Mouse (Mus musculus) heart, embryonic 13.5 days (tissue): ENCODE results near the gene Ptprg. TPM values are rescaled to one million over a fixed set of nuclear protein-coding genes. Genes with fewer than 3 reads are reported as not detected.
"Not testable (repeated sequence)": the region's sequence is repeated elsewhere in the genome, so short reads cannot be mapped to it uniquely, and the experiment has no call there.

ENCODE experiments used
- ATAC-seq: fragments of 200-750 bp; cut with Nextera tagmentation; 2 replicates; pipeline ENCODE4 v1.8.0; 2017; ENCODE audit warnings: moderate TSS enrichment; ENCODE audit not compliant: insufficient number of reproducible peaks, low FRiP score, low TSS enrichment; ENCODE audit errors: extremely low read depth
- H3K27ac ChIP-seq: fragments of 300-500 bp; sonication (generic); replicated peaks from 2 replicates; pipeline ENCODE4 v1.5.1; 2015; ENCODE audit warnings: moderate library complexity, mild to moderate bottlenecking, inconsistent platforms
- H3K27me3 ChIP-seq: fragments of 300-500 bp; sonication (generic); replicated peaks from 2 replicates; pipeline ENCODE4 v1.6.1; 2015; ENCODE audit warnings: mild to moderate bottlenecking, inconsistent platforms
- H3K36me3 ChIP-seq: fragments of 300-500 bp; sonication (generic); 2 replicates; pipeline ENCODE4 v1.6.1; 2015; ENCODE audit warnings: mild to moderate bottlenecking, inconsistent platforms
- H3K4me1 ChIP-seq: fragments of 300-500 bp; sonication (generic); 2 replicates; pipeline ENCODE4 v1.6.1; 2015; ENCODE audit warnings: inconsistent platforms
- H3K4me2 ChIP-seq: fragments of 300-500 bp; sonication (generic); 2 replicates; pipeline ENCODE4 v1.6.1; 2015; ENCODE audit warnings: inconsistent platforms, mild to moderate bottlenecking, moderate library complexity
- H3K4me3 ChIP-seq: fragments of 300-500 bp; sonication (generic); 2 replicates; pipeline ENCODE4 v1.5.1; 2015; ENCODE audit warnings: moderate library complexity, mild to moderate bottlenecking, inconsistent platforms
- H3K9ac ChIP-seq: fragments of 300-500 bp; sonication (generic); 2 replicates; pipeline ENCODE4 v1.6.1; 2015; ENCODE audit warnings: inconsistent platforms, mild to moderate bottlenecking, moderate library complexity
- H3K9me3 ChIP-seq: fragments of 300-500 bp; sonication (generic); 2 replicates; pipeline ENCODE4 v1.6.1; 2016; ENCODE audit warnings: inconsistent platforms
- WGBS: fragments of 180-500 bp; shearing (Covaris S2); methylation state at CpG from one replicate; pipeline ENCODE4 v1.1.7; 2015; ENCODE audit warnings: mixed read lengths; 5-methylcytosine and 5-hydroxymethylcytosine counted together
- polyA plus RNA-seq: library from polyadenylated mRNA; unstranded; fragments of >200 nt; fragmentation: Nextera tagmentation; extraction: Ambion mirVana; gene quantifications from 2 replicates; pipeline ENCODE4 v1.2.1, GENCODE M21; 2015

Gene Ptprg
- polyA plus RNA-seq, 1 experiment from 2014 or later, result 18.3 TPM

- 76% methylated on average over 11 of the region's 11 CpGs for WGBS
- H3K4me2 ChIP-seq, result no peak overlapping the region
- no peaks in the 10 kb centered on the region for H3K9me3 ChIP-seq
- no peaks in the 10 kb centered on the region for H3K36me3 ChIP-seq
- H3K4me1 ChIP-seq, result no peaks in the 10 kb centered on the region
- no peak for ATAC-seq
- no peak overlapping the region for H3K9ac ChIP-seq
- H3K27me3 ChIP-seq, result no peaks in the 10 kb centered on the region
- no peak overlapping the region for H3K4me3 ChIP-seq
- H3K27ac ChIP-seq, result no peak overlapping the region
Observed at GRCm38 (mm10) chr14:12036530-12037283, 483.4 kb downstream of the Ptprg start.

- no peaks in the 10 kb centered on the region for H3K36me3 ChIP-seq
- no peak overlapping the region for H3K4me2 ChIP-seq
- no peaks in the 10 kb centered on the region for H3K9me3 ChIP-seq
- H3K4me3 ChIP-seq, result no peak overlapping the region
- WGBS, result 72% methylated on average over 3 of the region's 3 CpGs
- no peaks in the 10 kb centered on the region for H3K27me3 ChIP-seq
- no peak overlapping the region for H3K9ac ChIP-seq
- H3K4me1 ChIP-seq, result no peaks in the 10 kb centered on the region
- no peak overlapping the region for H3K27ac ChIP-seq
- ATAC-seq, result no peak
Observed at GRCm38 (mm10) chr14:12039743-12040142, 486.4 kb downstream of the Ptprg start.

GRCm38 (mm10) chr14:12041566-12041965 is 488.2 kb downstream of the Ptprg start:
- H3K36me3 ChIP-seq, result no peaks in the 10 kb centered on the region
- no peak overlapping the region for H3K27ac ChIP-seq
- ATAC-seq, result no peak
- H3K4me2 ChIP-seq, result no peak overlapping the region
- no peaks in the 10 kb centered on the region for H3K9me3 ChIP-seq
- no peaks in the 10 kb centered on the region for H3K4me1 ChIP-seq
- 73% methylated on average over 6 of the region's 6 CpGs for WGBS
- no peak overlapping the region for H3K4me3 ChIP-seq
- no peaks in the 10 kb centered on the region for H3K27me3 ChIP-seq
- H3K9ac ChIP-seq, result no peak overlapping the region

- Histone ChIP-seq H3K4me1 (no peaks in the 10 kb centered on the region), H3K4me2 (no peak overlapping the region), H3K27ac (no peak overlapping the region), H3K4me3 (no peak overlapping the region), H3K9me3 (no peaks in the 10 kb centered on the region), H3K9ac (no peak overlapping the region), H3K27me3 (no peaks in the 10 kb centered on the region), H3K36me3 (no peaks in the 10 kb centered on the region)
- 83% methylated on average over 3 of the region's 3 CpGs for whole genome bisulfite sequencing
- ATAC-seq, result no peak
Observed at GRCm38 (mm10) chr14:12046226-12046882, 493.0 kb downstream of the Ptprg start.

- no peak for ATAC-seq
- no peaks in the 10 kb centered on the region for H3K4me1 ChIP-seq
- 88% methylated on average over 4 of the region's 4 CpGs for WGBS
- H3K9me3 ChIP-seq, result no peaks in the 10 kb centered on the region
- H3K4me3 ChIP-seq, result no peak overlapping the region
- no peaks in the 10 kb centered on the region for H3K27me3 ChIP-seq
- no peak overlapping the region for H3K9ac ChIP-seq
- no peak overlapping the region for H3K27ac ChIP-seq
- H3K36me3 ChIP-seq, result no peaks in the 10 kb centered on the region
- H3K4me2 ChIP-seq, result no peak overlapping the region
Observed at GRCm38 (mm10) chr14:12047637-12048036, 494.3 kb downstream of the Ptprg start.

GRCm38 (mm10) chr14:12056912-12057524 is 503.7 kb downstream of the Ptprg start:
- Histone ChIP-seq H3K4me1 (peaks cover 37% of the 10 kb centered on the region), H3K4me2 (no peak overlapping the region), H3K4me3 (no peak overlapping the region), H3K27ac (0 out of 2 replicates have a peak overlapping the region, but pooled peaks have one; percentile 42), H3K27me3 (no peaks in the 10 kb centered on the region), H3K9ac (no peak overlapping the region), H3K9me3 (no peaks in the 10 kb centered on the region), H3K36me3 (no peaks in the 10 kb centered on the region)
- ATAC-seq, result no peak
- WGBS, result 75% methylated on average over 5 of the region's 5 CpGs

- WGBS, result 28% methylated on average over 2 of the region's 2 CpGs
- peak overlapping the region; percentile 42 for H3K27ac ChIP-seq
- no peaks in the 10 kb centered on the region for H3K36me3 ChIP-seq
- no peak for ATAC-seq
- H3K4me3 ChIP-seq, result no peak overlapping the region
- no peaks in the 10 kb centered on the region for H3K9me3 ChIP-seq
- no peak overlapping the region for H3K4me2 ChIP-seq
- H3K4me1 ChIP-seq, result peaks cover 44% of the 10 kb centered on the region
- H3K9ac ChIP-seq, result no peak overlapping the region
- H3K27me3 ChIP-seq, result no peaks in the 10 kb centered on the region
Observed at GRCm38 (mm10) chr14:12057856-12058255, 504.5 kb downstream of the Ptprg start.

GRCm38 (mm10) chr14:12059149-12059548 is 505.8 kb downstream of the Ptprg start:
- no peak for ATAC-seq
- H3K9ac ChIP-seq, result no peak overlapping the region
- H3K4me3 ChIP-seq, result no peak overlapping the region
- H3K27ac ChIP-seq, result no peak overlapping the region
- 77% methylated on average over 7 of the region's 7 CpGs for WGBS
- H3K4me1 ChIP-seq, result peaks cover 46% of the 10 kb centered on the region
- H3K9me3 ChIP-seq, result no peaks in the 10 kb centered on the region
- H3K27me3 ChIP-seq, result no peaks in the 10 kb centered on the region
- H3K4me2 ChIP-seq, result no peak overlapping the region
- H3K36me3 ChIP-seq, result no peaks in the 10 kb centered on the region

GRCm38 (mm10) chr14:12061313-12061712 is 508.0 kb downstream of the Ptprg start:
- not testable (repeated sequence) for ATAC-seq

GRCm38 (mm10) chr14:12062628-12063360 is 509.5 kb downstream of the Ptprg start:
- WGBS, result 63% methylated on average over 7 of the region's 7 CpGs
- Histone ChIP-seq H3K27ac (no peak overlapping the region), H3K36me3 (no peaks in the 10 kb centered on the region), H3K27me3 (no peaks in the 10 kb centered on the region), H3K4me2 (no peak overlapping the region), H3K4me3 (no peak overlapping the region), H3K4me1 (peaks cover 37% of the 10 kb centered on the region), H3K9ac (no peak overlapping the region), H3K9me3 (no peaks in the 10 kb centered on the region)
- ATAC-seq, result no peak

More at GRCm38 (mm10) chr14:12061313-12061712, 508.0 kb downstream of the Ptprg start:
- H3K4me2 ChIP-seq, H3K9ac ChIP-seq, H3K27me3 ChIP-seq, H3K36me3 ChIP-seq, H3K27ac ChIP-seq, H3K4me3 ChIP-seq, H3K9me3 ChIP-seq: not testable (repeated sequence)
- peaks cover 43% of the 10 kb centered on the region for H3K4me1 ChIP-seq
- WGBS, result 57% methylated on average over 2 of the region's 2 CpGs

- no peaks in the 10 kb centered on the region for H3K36me3 ChIP-seq
- no peak for ATAC-seq
- WGBS, result 62% methylated on average over 1 of the region's 1 CpGs
- H3K27me3 ChIP-seq, result no peaks in the 10 kb centered on the region
- H3K9me3 ChIP-seq, result no peaks in the 10 kb centered on the region
- H3K4me1 ChIP-seq, result peaks cover 16% of the 10 kb centered on the region
- no peak overlapping the region for H3K4me2 ChIP-seq
- no peak overlapping the region for H3K9ac ChIP-seq
- H3K27ac ChIP-seq, result no peak overlapping the region
- no peak overlapping the region for H3K4me3 ChIP-seq
Observed at GRCm38 (mm10) chr14:12065001-12065400, 511.7 kb downstream of the Ptprg start.
